Mouse (Mus musculus): ENCODE measurements around the gene Smcp. TPM values are rescaled to one million over a fixed set of nuclear protein-coding genes. Genes with fewer than 3 reads are reported as not detected.

Smcp gene
- polyA plus RNA-seq, 1 experiment from 2014 or later = not detected

- Histone ChIP-seq H3K9ac (no peak overlapping the region), H3K9me3 (replicated peaks) (no peaks in the 10 kb centered on the region), H3K4me1 (replicated peaks) (no peaks in the 10 kb centered on the region), H3K36me3 (no peaks in the 10 kb centered on the region), H3K4me2 (no peak overlapping the region), H3K27me3 (no peaks in the 10 kb centered on the region), H3K4me3 (replicated peaks) (no peak overlapping the region), H3K27ac (no peak overlapping the region)
- ATAC-seq (ENCODE audit: low read depth) = no peak
- no peak for DNase-seq
- WGBS (ENCODE audit: insufficient replicate concordance) = 57% methylated on average over 3 of the region's 3 CpGs
These were observed 5.5 kb downstream of the Smcp start for GRCm38 (mm10) chr3:92583164-92583826.

- DNase-seq (no peak), ATAC-seq (ENCODE audit: low read depth) (no peak)
- Histone ChIP-seq H3K9ac (no peak overlapping the region), H3K4me1 (replicated peaks) (no peaks in the 10 kb centered on the region), H3K36me3 (no peaks in the 10 kb centered on the region), H3K9me3 (replicated peaks) (no peaks in the 10 kb centered on the region), H3K4me2 (no peak overlapping the region), H3K27ac (no peak overlapping the region), H3K27me3 (no peaks in the 10 kb centered on the region), H3K4me3 (replicated peaks) (no peak overlapping the region)
- 49% methylated on average over 1 of the region's 1 CpGs for WGBS (ENCODE audit: insufficient replicate concordance)
These were observed 9.3 kb downstream of the Smcp start for GRCm38 (mm10) chr3:92579508-92579907.

- Histone ChIP-seq H3K36me3 (no peaks in the 10 kb centered on the region), H3K9ac (no peak overlapping the region), H3K27me3 (no peaks in the 10 kb centered on the region), H3K27ac (no peak overlapping the region), H3K4me3 (replicated peaks) (no peak overlapping the region), H3K9me3 (replicated peaks) (no peaks in the 10 kb centered on the region), H3K4me1 (replicated peaks) (no peaks in the 10 kb centered on the region), H3K4me2 (no peak overlapping the region)
- ATAC-seq (ENCODE audit: low read depth) (no peak), DNase-seq (no peak)
- 49% methylated on average over 4 of the region's 4 CpGs for WGBS (ENCODE audit: insufficient replicate concordance)
These were observed 10.0 kb downstream of the Smcp start for GRCm38 (mm10) chr3:92578652-92579413.

- 39% methylated on average over 1 of the region's 1 CpGs for WGBS (ENCODE audit: insufficient replicate concordance)
- no peaks in the 10 kb centered on the region for H3K9me3 ChIP-seq (replicated peaks)
- H3K4me1 ChIP-seq (replicated peaks) = no peaks in the 10 kb centered on the region
- H3K27me3 ChIP-seq = no peaks in the 10 kb centered on the region
- H3K4me3 ChIP-seq (replicated peaks) = no peak within 1 kb of the TSS
- H3K27ac ChIP-seq = no peak within 1 kb of the TSS
- H3K36me3 ChIP-seq = no peaks in the 10 kb centered on the region
- DNase-seq = no peak
- no peak within 1 kb of the TSS for H3K4me2 ChIP-seq
- H3K9ac ChIP-seq = no peak within 1 kb of the TSS
- no peak for ATAC-seq (ENCODE audit: low read depth)
These were observed 15.3 kb downstream of the Smcp start, which contains the start of gene Ivl for GRCm38 (mm10) chr3:92573449-92574041. TSS of gene Ivl (minus strand) at chr3:92573735.

- no peak overlapping the region for H3K4me3 ChIP-seq (replicated peaks)
- H3K9me3 ChIP-seq (replicated peaks) = no peaks in the 10 kb centered on the region
- no peaks in the 10 kb centered on the region for H3K4me1 ChIP-seq (replicated peaks)
- no peak overlapping the region for H3K9ac ChIP-seq
- no peak for ATAC-seq (ENCODE audit: low read depth)
- no peak for DNase-seq
- H3K27me3 ChIP-seq = no peaks in the 10 kb centered on the region
- H3K27ac ChIP-seq = no peak overlapping the region
- whole genome bisulfite sequencing (ENCODE audit: insufficient replicate concordance) = 33% methylated on average over 2 of the region's 2 CpGs
- no peaks in the 10 kb centered on the region for H3K36me3 ChIP-seq
- no peak overlapping the region for H3K4me2 ChIP-seq
These were observed 16.2 kb downstream of the Smcp start for GRCm38 (mm10) chr3:92572514-92573155.

GRCm38 (mm10) chr3:92568752-92569151 is 20.0 kb downstream of the Smcp start:
- Histone ChIP-seq H3K4me3 (replicated peaks) (no peak overlapping the region), H3K36me3 (no peaks in the 10 kb centered on the region), H3K4me1 (replicated peaks) (no peaks in the 10 kb centered on the region), H3K27me3 (no peaks in the 10 kb centered on the region), H3K27ac (no peak overlapping the region), H3K9me3 (replicated peaks) (no peaks in the 10 kb centered on the region), H3K4me2 (no peak overlapping the region), H3K9ac (no peak overlapping the region)
- WGBS (ENCODE audit: insufficient replicate concordance) = 63% methylated on average over 2 of the region's 2 CpGs
- no peak for DNase-seq
- ATAC-seq (ENCODE audit: low read depth) = no peak

GRCm38 (mm10) chr3:92565418-92565817 is 23.4 kb downstream of the Smcp start:
- H3K27me3 ChIP-seq = no peaks in the 10 kb centered on the region
- H3K27ac ChIP-seq = no peak overlapping the region
- H3K36me3 ChIP-seq = no peaks in the 10 kb centered on the region
- DNase-seq (no peak), ATAC-seq (ENCODE audit: low read depth) (no peak)
- no peaks in the 10 kb centered on the region for H3K4me1 ChIP-seq (replicated peaks)
- no peak overlapping the region for H3K4me2 ChIP-seq
- H3K4me3 ChIP-seq (replicated peaks) = no peak overlapping the region
- H3K9me3 ChIP-seq (replicated peaks) = no peaks in the 10 kb centered on the region
- H3K9ac ChIP-seq = no peak overlapping the region

GRCm38 (mm10) chr3:92534411-92534810 is 54.4 kb downstream of the Smcp start, which contains the start of gene 2310046K23Rik:
TSS of gene 2310046K23Rik (minus strand) at chr3:92534511.
- ATAC-seq (ENCODE audit: low read depth) = no peak
- DNase-seq = no peak
- Histone ChIP-seq H3K4me1 (replicated peaks) (no peaks in the 10 kb centered on the region), H3K9me3 (replicated peaks) (no peaks in the 10 kb centered on the region), H3K4me2 (no peak within 1 kb of the TSS), H3K9ac (no peak within 1 kb of the TSS), H3K4me3 (replicated peaks) (no peak within 1 kb of the TSS), H3K27ac (no peak within 1 kb of the TSS), H3K27me3 (no peaks in the 10 kb centered on the region), H3K36me3 (no peaks in the 10 kb centered on the region)
- 54% methylated on average over 3 of the region's 3 CpGs for WGBS (ENCODE audit: insufficient replicate concordance)

Other genes starting within 250 kb of the Smcp start
- gene Sprr2d, start 249.9 kb downstream of the Smcp start, polyA plus RNA-seq (2015; fragmentation: Nextera tagmentation; extraction: Ambion mirVana) = not detected in 2 replicates
- gene Sprr2e, start 236.9 kb downstream of the Smcp start, polyA plus RNA-seq (2015; fragmentation: Nextera tagmentation; extraction: Ambion mirVana) = not detected in 2 replicates
- gene Sprr2f, start 223.8 kb downstream of the Smcp start, polyA plus RNA-seq (2015; fragmentation: Nextera tagmentation; extraction: Ambion mirVana) = not detected in 2 replicates
- gene Sprr2h, start 203.3 kb downstream of the Smcp start, polyA plus RNA-seq (2015; fragmentation: Nextera tagmentation; extraction: Ambion mirVana) = not detected in 2 replicates
- not detected in 2 replicates for gene Sprr2i, start 181.0 kb downstream of the Smcp start, polyA plus RNA-seq (2015; fragmentation: Nextera tagmentation; extraction: Ambion mirVana)
- not detected in 2 replicates for gene Sprr2j-ps, start 170.9 kb downstream of the Smcp start, polyA plus RNA-seq (2015; fragmentation: Nextera tagmentation; extraction: Ambion mirVana)
- gene Gm9774, start 159.6 kb downstream of the Smcp start, polyA plus RNA-seq (2015; fragmentation: Nextera tagmentation; extraction: Ambion mirVana) = 9.1 and 10.0 TPM in 2 replicates
- gene Sprr2k, start 156.4 kb downstream of the Smcp start, polyA plus RNA-seq (2015; fragmentation: Nextera tagmentation; extraction: Ambion mirVana) = not detected in 2 replicates
- gene Sprr1b, start 150.2 kb downstream of the Smcp start, polyA plus RNA-seq (2015; fragmentation: Nextera tagmentation; extraction: Ambion mirVana) = not detected in 2 replicates
- gene Sprr3, start 130.3 kb downstream of the Smcp start, polyA plus RNA-seq (2015; fragmentation: Nextera tagmentation; extraction: Ambion mirVana) = not detected in 2 replicates
- gene Sprr1a, start 103.1 kb downstream of the Smcp start, polyA plus RNA-seq (2015; fragmentation: Nextera tagmentation; extraction: Ambion mirVana) = not detected in 2 replicates
- not detected in 2 replicates for gene Sprr4, start 88.5 kb downstream of the Smcp start, polyA plus RNA-seq (2015; fragmentation: Nextera tagmentation; extraction: Ambion mirVana)
- gene 2310046K23Rik, start 54.5 kb downstream of the Smcp start, polyA plus RNA-seq (2015; fragmentation: Nextera tagmentation; extraction: Ambion mirVana) = not detected in 2 replicates
- 0.05 and 0.10 TPM in 2 replicates for gene Ivl, start 15.3 kb downstream of the Smcp start, polyA plus RNA-seq (2015; fragmentation: Nextera tagmentation; extraction: Ambion mirVana)
- not detected in 2 replicates for gene 2210017I01Rik, start 18.5 kb upstream of the Smcp start, polyA plus RNA-seq (2015; fragmentation: Nextera tagmentation; extraction: Ambion mirVana)
- gene Lce6a, start 32.7 kb upstream of the Smcp start, polyA plus RNA-seq (2015; fragmentation: Nextera tagmentation; extraction: Ambion mirVana) = not detected in 2 replicates
- not detected in 2 replicates for gene Lce1a1, start 59.3 kb upstream of the Smcp start, polyA plus RNA-seq (2015; fragmentation: Nextera tagmentation; extraction: Ambion mirVana)
- gene Lce1b, start 67.9 kb upstream of the Smcp start, polyA plus RNA-seq (2015; fragmentation: Nextera tagmentation; extraction: Ambion mirVana) = not detected in 2 replicates
- not detected in 2 replicates for gene Lce1a2, start 81.3 kb upstream of the Smcp start, polyA plus RNA-seq (2015; fragmentation: Nextera tagmentation; extraction: Ambion mirVana)
- not detected in 2 replicates for gene Lce1c, start 90.2 kb upstream of the Smcp start, polyA plus RNA-seq (2015; fragmentation: Nextera tagmentation; extraction: Ambion mirVana)
- gene Lce1d, start 98.2 kb upstream of the Smcp start, polyA plus RNA-seq (2015; fragmentation: Nextera tagmentation; extraction: Ambion mirVana) = not detected in 2 replicates
- gene Lce1e, start 120.1 kb upstream of the Smcp start, polyA plus RNA-seq (2015; fragmentation: Nextera tagmentation; extraction: Ambion mirVana) = not detected in 2 replicates
- not detected in 2 replicates for gene Lce1f, start 131.4 kb upstream of the Smcp start, polyA plus RNA-seq (2015; fragmentation: Nextera tagmentation; extraction: Ambion mirVana)
- not detected in 2 replicates for gene Gm38119, start 150.1 kb upstream of the Smcp start, polyA plus RNA-seq (2015; fragmentation: Nextera tagmentation; extraction: Ambion mirVana)
- gene Lce1g, start 163.3 kb upstream of the Smcp start, polyA plus RNA-seq (2015; fragmentation: Nextera tagmentation; extraction: Ambion mirVana) = not detected in 2 replicates
- gene Lce1h, start 176.1 kb upstream of the Smcp start, polyA plus RNA-seq (2015; fragmentation: Nextera tagmentation; extraction: Ambion mirVana) = not detected in 2 replicates
- gene Lce1i, start 189.9 kb upstream of the Smcp start, polyA plus RNA-seq (2015; fragmentation: Nextera tagmentation; extraction: Ambion mirVana) = not detected in 2 replicates
- not detected in 2 replicates for gene Lce1j, start 201.5 kb upstream of the Smcp start, polyA plus RNA-seq (2015; fragmentation: Nextera tagmentation; extraction: Ambion mirVana)
- not detected in 2 replicates for gene Lce1k, start 218.9 kb upstream of the Smcp start, polyA plus RNA-seq (2015; fragmentation: Nextera tagmentation; extraction: Ambion mirVana)
- not detected in 2 replicates for gene Kprp, start 238.2 kb upstream of the Smcp start, polyA plus RNA-seq (2015; fragmentation: Nextera tagmentation; extraction: Ambion mirVana)